Mouse (Mus musculus) E14TG2a.4 (cell line): ENCODE measurements around the gene Xylb.

ENCODE experiments used
- H3K27me3 ChIP-seq: 2 replicates; pipeline ENCODE4 v1.6.1; 2014; ENCODE audit warnings: low read length, control low read depth; ENCODE audit not compliant: insufficient read depth
- H3K36me3 ChIP-seq: 2 replicates; pipeline ENCODE4 v1.6.1; 2014; ENCODE audit warnings: low read length, control low read depth; ENCODE audit not compliant: insufficient read depth
- H3K4me1 ChIP-seq: replicated peaks from 2 replicates; pipeline ENCODE4 v1.6.1; 2014; ENCODE audit warnings: low read depth, low read length, control low read depth
- H3K4me3 ChIP-seq: replicated peaks from 2 replicates; pipeline ENCODE4 v1.5.1; 2014; ENCODE audit warnings: mild to moderate bottlenecking, low read length
- H3K9me3 ChIP-seq: 2 replicates; pipeline ENCODE4 v1.6.1; 2014; ENCODE audit warnings: low read length, control low read depth
- CTCF ChIP-seq: conservative IDR thresholded peaks from 2 replicates; pipeline ENCODE4 v1.5.1; 2014; ENCODE audit warnings: low read length
- NANOG ChIP-seq: IDR thresholded peaks from 2 replicates; pipeline ENCODE4 v1.6.1; 2014; ENCODE audit warnings: borderline replicate concordance, low read length, mixed read lengths
- POU5F1 ChIP-seq: IDR thresholded peaks from 2 replicates; pipeline ENCODE4 v1.6.1; 2014; ENCODE audit warnings: low read length, borderline replicate concordance

The Xylb gene

DNA sequence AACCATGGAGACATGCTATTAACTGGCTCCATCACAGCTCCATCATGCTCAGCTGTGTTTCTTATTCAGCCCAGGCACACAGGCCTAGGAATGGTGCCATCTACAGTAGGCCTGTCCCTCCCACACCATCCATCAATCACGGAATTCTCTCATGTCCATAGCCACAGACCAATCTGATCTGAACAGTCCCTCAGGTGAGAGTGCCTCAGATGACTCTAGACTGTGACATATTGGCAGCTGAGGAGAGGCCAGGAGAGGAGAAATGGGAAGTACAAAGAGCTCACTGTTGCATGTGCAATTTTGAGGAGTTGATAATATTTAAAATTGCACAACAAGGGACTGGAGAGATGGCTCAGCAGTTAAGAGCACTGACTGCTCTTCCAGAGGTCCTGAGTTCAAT is 37.6 kb downstream of the Xylb start:
- Histone ChIP-seq H3K9me3 (no peaks in the 10 kb centered on the region), H3K4me3 (no peak overlapping the region), H3K27me3 (no peaks in the 10 kb centered on the region), H3K36me3 (peaks cover 16% of the 10 kb centered on the region), H3K4me1 (peaks cover 24% of the 10 kb centered on the region)
- TF ChIP-seq CTCF (no peak), POU5F1 (no peak), NANOG (no peak)

- Histone ChIP-seq H3K36me3 (peaks cover 22% of the 10 kb centered on the region), H3K4me1 (peaks cover 51% of the 10 kb centered on the region), H3K4me3 (peak overlapping the region; percentile 93), H3K27me3 (peaks cover 9% of the 10 kb centered on the region), H3K9me3 (no peaks in the 10 kb centered on the region)
- no peak for TF ChIP-seq NANOG
- TF ChIP-seq POU5F1: no peak
- no peak for TF ChIP-seq CTCF
Observed at GRCm38 (mm10) chr9:119401351-119401750, 44.2 kb downstream of the Xylb start.

GRCm38 (mm10) chr9:119401801-119402214 is 44.6 kb downstream of the Xylb start, which contains the start of gene Acvr2b:
TSS of gene Acvr2b (plus strand) at chr9:119402118.
- H3K4me1 ChIP-seq: peaks cover 55% of the 10 kb centered on the region
- no peaks in the 10 kb centered on the region for H3K9me3 ChIP-seq
- peaks cover 26% of the 10 kb centered on the region for H3K36me3 ChIP-seq
- H3K4me3 ChIP-seq: peak within 1 kb of the TSS; percentile 93
- peaks cover 9% of the 10 kb centered on the region for H3K27me3 ChIP-seq
- TF ChIP-seq CTCF (no peak), NANOG (no peak), POU5F1 (no peak)

DNA sequence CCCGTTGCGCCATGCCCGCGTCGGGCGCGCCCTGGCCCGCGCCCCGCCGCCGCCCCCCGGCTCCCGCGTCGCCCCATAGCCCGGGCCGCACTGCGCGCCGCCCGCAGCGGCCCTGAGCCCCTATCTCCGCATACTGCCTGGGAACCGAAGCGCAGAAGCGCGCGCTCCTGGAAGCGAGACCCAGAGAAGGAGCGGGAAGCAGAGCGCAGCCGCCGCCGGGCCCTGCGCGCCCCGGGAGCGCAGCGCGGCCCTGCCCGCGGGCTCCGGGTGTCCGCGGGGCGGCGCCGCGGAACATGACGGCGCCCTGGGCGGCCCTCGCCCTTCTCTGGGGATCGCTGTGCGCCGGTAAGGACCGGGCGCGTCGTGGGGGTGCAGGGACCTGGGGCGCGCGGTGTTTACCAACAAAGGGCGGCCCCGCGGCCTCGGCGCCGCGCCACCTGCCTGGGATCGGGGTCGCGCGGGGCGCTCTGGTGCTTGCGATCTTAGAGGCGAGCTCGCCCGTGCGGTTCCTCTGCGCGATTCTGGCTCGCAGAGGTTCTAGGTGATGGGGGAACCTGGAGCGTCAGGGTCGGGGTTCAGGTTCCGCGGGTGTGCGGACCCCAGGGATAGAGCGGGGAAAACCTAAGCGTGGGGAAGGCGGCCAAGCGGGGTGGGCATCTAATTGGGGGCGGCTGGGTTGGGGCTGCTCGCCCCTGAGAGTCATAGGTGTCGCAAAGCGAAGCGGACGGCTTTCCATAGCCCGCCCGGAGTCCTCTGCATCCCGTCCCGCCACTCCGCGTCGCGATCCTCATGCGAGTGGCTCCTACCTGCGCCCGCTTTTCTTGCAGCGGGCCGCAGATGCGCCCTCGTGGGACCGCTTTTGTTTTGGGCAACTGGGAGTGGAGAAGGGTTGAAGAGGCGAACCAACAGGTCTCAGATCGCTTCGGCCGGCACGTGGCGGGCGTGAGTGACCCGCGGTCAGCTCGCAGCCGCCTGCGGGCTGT is 45.4 kb downstream of the Xylb start:
- Histone ChIP-seq H3K9me3 (no peaks in the 10 kb centered on the region), H3K4me1 (peaks cover 61% of the 10 kb centered on the region), H3K36me3 (peaks cover 31% of the 10 kb centered on the region), H3K4me3 (peak overlapping the region; percentile 93), H3K27me3 (peaks cover 9% of the 10 kb centered on the region)
- no peak for TF ChIP-seq NANOG
- no peak for TF ChIP-seq POU5F1

GRCm38 (mm10) chr9:119403236-119403641 is 46.1 kb downstream of the Xylb start:
- H3K27me3 ChIP-seq: peaks cover 9% of the 10 kb centered on the region
- peak overlapping the region; percentile 93 for H3K4me3 ChIP-seq
- H3K4me1 ChIP-seq: peaks cover 63% of the 10 kb centered on the region
- TF ChIP-seq NANOG: no peak
- TF ChIP-seq POU5F1: no peak
- TF ChIP-seq CTCF: no peak
- no peaks in the 10 kb centered on the region for H3K9me3 ChIP-seq
- peaks cover 32% of the 10 kb centered on the region for H3K36me3 ChIP-seq

GRCm38 (mm10) chr9:119404090-119404489 is 46.9 kb downstream of the Xylb start:
- no peak for TF ChIP-seq NANOG
- no peak for TF ChIP-seq POU5F1
- TF ChIP-seq CTCF: no peak
- H3K36me3 ChIP-seq: peaks cover 37% of the 10 kb centered on the region
- no peaks in the 10 kb centered on the region for H3K9me3 ChIP-seq
- H3K4me3 ChIP-seq: peak overlapping the region; percentile 93
- H3K4me1 ChIP-seq: peaks cover 67% of the 10 kb centered on the region
- H3K27me3 ChIP-seq: peaks cover 9% of the 10 kb centered on the region

- Histone ChIP-seq H3K9me3 (no peaks in the 10 kb centered on the region), H3K36me3 (peaks cover 39% of the 10 kb centered on the region), H3K4me1 (peaks cover 94% of the 10 kb centered on the region), H3K27me3 (peaks cover 9% of the 10 kb centered on the region), H3K4me3 (peak overlapping the region; percentile 62)
- TF ChIP-seq POU5F1: no peak
- no peak for TF ChIP-seq NANOG
- TF ChIP-seq CTCF: no peak
Observed at GRCm38 (mm10) chr9:119407884-119408283, 50.7 kb downstream of the Xylb start.

DNA sequence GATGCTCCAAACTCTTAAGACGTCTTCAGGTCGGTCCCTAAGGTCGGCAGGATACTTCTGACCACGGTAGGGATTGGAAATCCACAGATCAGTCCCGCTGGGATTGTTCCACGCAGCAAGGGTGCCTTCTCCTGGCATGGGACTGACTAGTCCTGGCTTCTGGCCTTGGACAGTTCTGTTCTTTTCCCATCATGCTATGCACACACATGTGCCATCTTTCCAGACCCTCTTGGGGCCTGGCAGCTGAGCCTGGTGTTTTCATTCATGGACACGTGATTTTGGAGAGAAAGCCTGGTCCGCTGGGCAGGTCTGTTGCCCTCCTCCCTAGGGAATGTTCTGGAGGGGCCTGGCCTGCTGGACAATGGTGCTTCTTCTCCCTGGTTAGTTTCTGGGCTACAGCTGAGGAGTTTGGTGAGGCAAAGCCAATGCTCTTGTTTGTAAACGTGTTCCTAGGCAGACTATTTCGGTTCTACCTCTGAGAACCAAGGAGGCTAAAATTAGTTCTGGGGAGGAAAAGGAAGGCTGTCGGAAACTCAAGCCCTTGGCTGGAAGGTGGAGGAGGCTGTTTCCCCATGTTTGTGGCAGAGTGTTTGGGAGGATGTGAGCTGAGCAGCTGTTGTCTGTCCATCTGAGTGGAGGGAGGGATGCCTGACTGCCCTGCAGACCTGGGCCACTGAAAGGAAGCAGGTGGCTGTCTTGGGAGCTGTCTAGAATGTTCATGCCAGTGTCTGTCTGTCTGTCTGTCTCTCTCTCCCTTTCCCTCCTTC is 51.9 kb downstream of the Xylb start:
- peaks cover 1% of the 10 kb centered on the region; the same call in 1 of the 2 replicates for H3K27me3 ChIP-seq
- peaks cover 97% of the 10 kb centered on the region for H3K4me1 ChIP-seq
- TF ChIP-seq POU5F1 (no peak), CTCF (no peak), NANOG (no peak)
- H3K9me3 ChIP-seq: no peaks in the 10 kb centered on the region
- H3K36me3 ChIP-seq: peaks cover 37% of the 10 kb centered on the region
- no peak overlapping the region; the same call in 1 of the 2 replicates for H3K4me3 ChIP-seq
